Mouse (Mus musculus): Measurements from ENCODE around the gene Gzmm.

DNA sequence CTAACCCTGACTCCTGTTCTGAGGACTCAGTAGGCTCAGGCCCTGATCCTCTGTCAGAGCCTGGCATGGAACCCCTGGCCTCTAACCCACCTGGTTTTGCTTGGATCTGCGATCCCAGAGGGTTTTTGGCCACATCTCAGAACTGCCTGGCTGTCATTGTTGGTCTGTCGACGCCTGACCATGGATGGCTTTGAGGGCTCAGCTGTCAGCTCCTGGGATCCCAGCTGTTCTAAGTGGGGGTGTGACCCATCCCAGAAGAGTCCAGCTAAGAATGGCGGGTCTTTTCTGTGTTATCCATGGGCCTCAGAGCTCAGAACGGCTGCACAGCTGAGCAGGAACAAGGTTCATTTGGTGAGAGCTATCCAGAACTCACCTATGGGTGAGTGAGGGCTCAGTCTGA is 32.3 kb downstream of the Gzmm start:
- TF ChIP-seq CTCF (IDR thresholded peaks at IDR 0.05; ENCODE audit: low read depth), result no peak
- no peak for TF ChIP-seq EP300 (IDR thresholded peaks at IDR 0.05; ENCODE audit: low read depth)
